Mouse (Mus musculus) lung, postnatal 0 days (tissue): ENCODE measurements around the gene Cnn2.

ENCODE experiments used
- CTCF ChIP-seq: IDR thresholded peaks from 2 replicates; pipeline ENCODE4 v1.5.1; 2016; ENCODE audit warnings: antibody characterized with exemption, mild to moderate bottlenecking
- EP300 ChIP-seq: IDR thresholded peaks from 2 replicates; pipeline ENCODE4 v1.6.1; 2016; ENCODE audit warnings: antibody characterized with exemption, mild to moderate bottlenecking, control low read depth

- TF ChIP-seq EP300 (no peak), CTCF (no peak)
Observed at GRCm38 (mm10) chr10:79966886-79967400, 21.4 kb upstream of the Cnn2 start.
